Mouse (Mus musculus) limb, embryonic 13.5 days (tissue): Measurements from ENCODE around the gene Kcnh6. TPM values are rescaled to one million over a fixed set of nuclear protein-coding genes. Genes with fewer than 3 reads are reported as not detected.
A peak's percentile ranks its signal among the peaks of the same experiment; 100 is the strongest.
"Not testable (repeated sequence)": the region's sequence is repeated elsewhere in the genome, so short reads cannot be mapped to it uniquely, and the experiment has no call there.

ENCODE experiments used
- ATAC-seq: fragments of 200-750 bp; cut with Nextera tagmentation; 2 replicates; pipeline ENCODE4 v1.8.0; 2017; ENCODE audit warnings: low read depth, moderate number of reproducible peaks, moderate TSS enrichment; ENCODE audit not compliant: low FRiP score
- H3K27ac ChIP-seq: fragments of 300-500 bp; sonication (generic); 2 replicates; pipeline ENCODE4 v1.5.1; 2015; ENCODE audit warnings: inconsistent platforms, mild to moderate bottlenecking, moderate library complexity
- H3K27me3 ChIP-seq: fragments of 300-500 bp; sonication (generic); 2 replicates; pipeline ENCODE4 v1.6.1; 2015; ENCODE audit warnings: mild to moderate bottlenecking, inconsistent platforms
- H3K36me3 ChIP-seq: fragments of 300-500 bp; sonication (generic); 2 replicates; pipeline ENCODE4 v1.6.1; 2015; ENCODE audit warnings: inconsistent platforms, mild to moderate bottlenecking, moderate library complexity
- H3K4me1 ChIP-seq: fragments of 300-500 bp; sonication (generic); 2 replicates; pipeline ENCODE4 v1.6.1; 2015; ENCODE audit warnings: inconsistent platforms
- H3K4me2 ChIP-seq: fragments of 300-500 bp; sonication (generic); replicated peaks from 2 replicates; pipeline ENCODE4 v1.6.1; 2015; ENCODE audit warnings: inconsistent platforms, mild to moderate bottlenecking, moderate library complexity
- H3K4me3 ChIP-seq: fragments of 300-500 bp; sonication (generic); 2 replicates; pipeline ENCODE4 v1.5.1; 2015; ENCODE audit warnings: moderate library complexity, mild to moderate bottlenecking, inconsistent platforms
- H3K9ac ChIP-seq: fragments of 300-500 bp; sonication (generic); 2 replicates; pipeline ENCODE4 v1.6.1; 2015; ENCODE audit warnings: mild to moderate bottlenecking, inconsistent platforms
- H3K9me3 ChIP-seq: fragments of 300-500 bp; sonication (generic); 2 replicates; pipeline ENCODE4 v1.6.1; 2016; ENCODE audit warnings: inconsistent platforms
- WGBS: fragments of 180-500 bp; shearing (Covaris S2); methylation state at CpG from one replicate; pipeline ENCODE4 v1.1.7; 2015; 5-methylcytosine and 5-hydroxymethylcytosine counted together
- polyA plus RNA-seq: library from polyadenylated mRNA; unstranded; fragments of >200 nt; fragmentation: Nextera tagmentation; extraction: Ambion mirVana; gene quantifications from 2 replicates; pipeline ENCODE4 v1.2.1, GENCODE M21; 2015

The Kcnh6 gene
- polyA plus RNA-seq, 1 experiment from 2014 or later = 0.22 TPM

DNA sequence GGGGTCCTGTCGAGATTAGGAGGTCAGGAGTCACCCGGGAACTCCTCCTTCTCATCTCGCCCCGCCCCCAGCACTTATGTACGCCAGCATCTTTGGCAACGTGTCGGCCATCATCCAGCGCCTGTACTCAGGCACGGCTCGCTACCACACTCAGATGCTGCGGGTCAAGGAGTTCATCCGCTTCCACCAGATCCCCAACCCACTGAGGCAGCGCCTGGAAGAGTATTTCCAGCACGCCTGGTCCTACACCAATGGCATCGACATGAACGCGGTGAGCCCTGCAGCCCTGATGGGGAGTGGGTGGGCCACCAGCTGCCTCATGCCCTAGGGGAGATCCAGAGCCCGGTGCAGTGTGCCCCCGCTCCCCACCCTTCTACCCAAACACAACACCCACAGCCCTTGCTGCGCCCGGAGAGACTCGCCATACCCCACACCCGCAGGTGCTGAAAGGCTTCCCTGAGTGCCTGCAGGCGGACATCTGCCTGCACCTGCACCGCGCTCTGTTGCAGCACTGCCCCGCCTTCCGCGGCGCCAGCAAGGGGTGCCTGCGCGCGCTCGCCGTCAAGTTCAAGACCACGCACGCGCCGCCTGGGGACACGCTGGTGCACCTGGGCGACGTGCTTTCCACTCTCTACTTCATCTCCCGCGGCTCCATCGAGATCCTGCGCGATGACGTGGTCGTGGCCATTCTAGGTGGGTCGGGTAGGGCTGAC, 12.3 kb downstream of the Kcnh6 start:
- H3K4me1 ChIP-seq = peaks cover 9% of the 10 kb centered on the region
- no peak for ATAC-seq
- H3K27me3 ChIP-seq = peaks cover 41% of the 10 kb centered on the region
- no peaks in the 10 kb centered on the region for H3K9me3 ChIP-seq
- peak overlapping the region; percentile 31 for H3K4me3 ChIP-seq
- H3K36me3 ChIP-seq = no peaks in the 10 kb centered on the region
- peak overlapping the region; percentile 50; the same call in 1 of the 2 replicates for H3K9ac ChIP-seq
- H3K4me2 ChIP-seq = peak overlapping the region; percentile 62
- H3K27ac ChIP-seq = no peak overlapping the region
- WGBS = under 1% methylated on average over 49 of the region's 50 CpGs

DNA sequence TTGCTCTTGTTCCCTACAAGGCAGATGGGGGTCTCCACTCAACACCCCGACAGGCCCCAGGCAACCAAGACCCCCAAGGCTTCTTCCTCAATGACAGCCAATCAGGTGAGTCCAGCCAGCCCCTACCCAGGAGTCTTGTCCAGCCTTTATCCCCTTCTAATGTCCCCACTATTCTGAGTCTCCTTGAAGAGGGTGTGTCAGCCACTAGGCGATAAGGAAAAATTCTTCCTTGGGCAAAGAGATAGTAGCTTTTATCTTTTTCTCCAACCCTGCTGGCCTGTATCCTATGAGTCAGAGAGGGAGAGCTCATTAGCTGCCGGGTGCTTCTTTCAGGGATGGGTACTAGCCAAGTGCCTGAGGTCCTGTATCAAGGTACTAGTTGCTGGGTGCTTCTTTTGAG, 17.9 kb downstream of the Kcnh6 start:
- no peak for ATAC-seq
- Histone ChIP-seq H3K4me3 (no peak overlapping the region), H3K9ac (no peak overlapping the region), H3K4me2 (no peak overlapping the region), H3K36me3 (peaks cover 6% of the 10 kb centered on the region; the same call in 1 of the 2 replicates), H3K4me1 (no peaks in the 10 kb centered on the region), H3K27ac (no peak overlapping the region), H3K9me3 (no peaks in the 10 kb centered on the region), H3K27me3 (peaks cover 14% of the 10 kb centered on the region)
- WGBS = 87% methylated on average over 3 of the region's 3 CpGs

DNA sequence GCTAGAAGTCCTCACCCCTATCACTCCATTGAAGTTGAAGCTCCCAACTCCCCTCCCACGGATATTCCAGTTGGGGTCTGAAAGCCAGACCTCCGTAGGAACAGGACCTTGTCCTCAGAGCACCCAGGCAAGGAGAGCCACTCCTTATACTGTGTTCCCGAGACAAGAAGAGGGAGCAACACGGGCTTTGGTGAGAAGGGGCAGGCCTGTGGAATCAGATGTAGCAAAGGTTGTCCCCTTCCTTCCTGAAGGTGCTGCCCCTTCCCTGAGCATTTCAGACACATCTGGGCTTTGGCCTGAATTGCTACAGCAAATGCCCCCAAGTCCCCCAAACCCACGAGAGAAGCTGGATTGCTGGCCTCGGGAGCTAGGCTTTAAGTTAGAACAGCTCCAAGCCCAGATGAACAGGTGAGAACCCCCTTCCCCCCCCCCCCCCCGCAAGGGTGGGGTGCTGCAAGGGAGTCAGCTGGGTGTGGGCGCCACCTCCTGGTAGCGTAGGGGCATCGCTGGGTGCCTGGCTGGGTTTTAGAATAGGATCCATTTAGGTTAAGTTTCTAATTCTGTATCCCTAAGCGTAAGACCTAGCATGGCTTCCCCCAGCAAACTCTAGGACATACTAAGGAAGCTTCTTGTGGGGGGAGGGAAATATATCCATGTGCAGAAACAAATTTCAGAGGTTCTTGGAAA, 18.7 kb downstream of the Kcnh6 start:
- H3K4me1 ChIP-seq = no peaks in the 10 kb centered on the region
- no peaks in the 10 kb centered on the region for H3K9me3 ChIP-seq
- H3K36me3 ChIP-seq = peaks cover 6% of the 10 kb centered on the region; the same call in 1 of the 2 replicates
- H3K4me3 ChIP-seq = no peak overlapping the region
- H3K4me2 ChIP-seq = no peak overlapping the region
- H3K9ac ChIP-seq = no peak overlapping the region
- peaks cover 6% of the 10 kb centered on the region for H3K27me3 ChIP-seq
- 39% methylated on average over 10 of the region's 11 CpGs for WGBS
- no peak overlapping the region for H3K27ac ChIP-seq
- ATAC-seq = no peak

DNA sequence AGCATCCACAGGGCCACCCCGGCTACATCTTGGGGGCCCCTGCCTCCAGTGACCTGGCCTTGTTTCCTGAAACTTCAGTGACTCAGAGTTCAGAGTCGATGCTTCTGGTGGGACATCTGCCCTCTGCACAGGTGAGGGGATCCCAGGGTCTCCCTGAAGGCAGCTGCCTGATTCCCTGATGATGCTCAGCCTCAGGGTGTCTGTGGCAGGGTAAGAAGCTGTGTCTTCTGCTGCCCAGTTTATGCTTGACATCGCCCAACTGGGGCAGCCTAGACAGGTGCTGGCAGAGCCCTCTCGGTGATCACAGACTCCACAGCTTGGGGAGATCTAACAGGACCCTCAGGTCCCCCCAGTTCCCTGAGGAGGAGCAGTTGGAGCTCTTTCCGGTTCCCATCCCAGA, 19.7 kb downstream of the Kcnh6 start:
- WGBS = 89% methylated on average over 5 of the region's 5 CpGs
- H3K4me2 ChIP-seq = no peak overlapping the region
- no peaks in the 10 kb centered on the region for H3K4me1 ChIP-seq
- ATAC-seq = no peak
- peaks cover 6% of the 10 kb centered on the region; the same call in 1 of the 2 replicates for H3K36me3 ChIP-seq
- no peaks in the 10 kb centered on the region for H3K9me3 ChIP-seq
- no peaks in the 10 kb centered on the region for H3K27me3 ChIP-seq
- H3K27ac ChIP-seq = no peak overlapping the region
- no peak overlapping the region for H3K9ac ChIP-seq
- no peak overlapping the region for H3K4me3 ChIP-seq

DNA sequence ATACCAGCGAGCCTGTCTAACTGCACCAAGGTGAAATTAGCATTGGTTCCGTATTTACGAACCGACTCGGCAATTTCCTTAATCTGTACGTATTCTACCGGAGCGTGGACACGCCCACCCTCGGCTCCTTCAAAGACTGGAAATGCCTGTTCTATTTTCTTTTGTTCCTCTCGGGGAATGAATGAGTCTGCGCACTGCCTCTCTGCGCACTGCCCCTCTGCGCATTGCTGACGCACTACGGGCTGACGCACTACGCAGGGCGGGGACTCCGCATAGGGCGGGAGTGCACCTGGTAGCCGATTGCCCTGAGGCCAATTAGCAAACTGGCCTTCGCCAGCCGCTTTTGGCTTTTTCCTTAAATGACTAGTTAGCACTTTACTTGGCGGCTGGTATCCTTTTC, 24.1 kb downstream of the Kcnh6 start:
- not testable (repeated sequence) for H3K36me3 ChIP-seq, ATAC-seq, H3K4me2 ChIP-seq, H3K27ac ChIP-seq, H3K9me3 ChIP-seq, H3K4me1 ChIP-seq, H3K27me3 ChIP-seq
- WGBS = 35% methylated on average over 11 of the region's 25 CpGs
- Histone ChIP-seq H3K4me3 (peak overlapping the region; percentile 41), H3K9ac (0 out of 2 replicates have a peak overlapping the region, but pooled peaks have one; percentile 53)

DNA sequence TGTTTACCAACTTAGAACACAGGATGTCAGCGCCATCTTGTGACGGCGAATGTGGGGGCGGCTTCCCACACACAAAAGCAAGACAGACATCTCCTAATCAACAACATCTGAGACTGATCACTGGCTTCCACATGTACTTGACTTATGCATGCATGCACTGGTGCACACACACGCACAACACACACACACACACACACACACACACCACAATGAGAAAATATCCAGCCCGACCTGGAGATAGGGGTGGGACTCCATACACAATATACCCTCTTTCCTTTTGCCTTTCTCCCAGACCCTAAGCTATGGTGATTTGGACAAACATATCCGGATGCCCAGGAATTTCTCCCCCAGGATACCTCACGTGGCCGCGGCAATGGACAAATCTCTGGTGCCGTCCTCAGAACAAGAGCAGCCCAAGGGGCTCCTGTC, 25.6 kb downstream of the Kcnh6 start:
- Histone ChIP-seq H3K4me1 (peaks cover 20% of the 10 kb centered on the region), H3K4me3 (peak overlapping the region; percentile 27), H3K27me3 (no peaks in the 10 kb centered on the region), H3K36me3 (no peaks in the 10 kb centered on the region), H3K27ac (peak overlapping the region; percentile 81), H3K9me3 (no peaks in the 10 kb centered on the region), H3K4me2 (peak overlapping the region; percentile 55), H3K9ac (peak overlapping the region; percentile 51)
- WGBS = 24% methylated on average over 11 of the region's 11 CpGs
- ATAC-seq = no peak

DNA sequence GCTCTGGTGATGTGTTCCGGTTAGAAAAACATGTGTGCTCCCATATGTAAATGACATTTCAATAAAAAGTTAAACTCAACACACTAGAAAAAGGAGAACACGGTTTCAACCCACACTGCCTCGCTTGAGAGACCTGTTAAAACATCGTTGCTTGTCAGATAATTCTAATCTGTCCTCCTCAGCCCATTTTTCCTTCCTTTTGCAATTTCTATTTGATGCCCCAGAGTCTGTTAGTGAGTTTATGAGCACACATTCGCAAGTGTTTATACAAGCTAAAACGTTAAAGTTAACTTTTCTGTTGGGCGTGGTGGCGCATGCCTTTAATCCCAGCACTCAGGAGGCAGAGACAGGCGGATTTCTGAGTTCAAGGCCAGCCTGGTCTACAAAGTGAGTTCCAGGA, 27.1 kb downstream of the Kcnh6 start:
- Histone ChIP-seq H3K9me3 (no peaks in the 10 kb centered on the region), H3K27me3 (no peaks in the 10 kb centered on the region), H3K4me3 (no peak overlapping the region), H3K9ac (no peak overlapping the region), H3K4me1 (peaks cover 25% of the 10 kb centered on the region), H3K36me3 (peaks cover 3% of the 10 kb centered on the region; the same call in 1 of the 2 replicates), H3K27ac (no peak overlapping the region), H3K4me2 (no peak overlapping the region)
- 85% methylated on average over 9 of the region's 9 CpGs for WGBS
- ATAC-seq = no peak

DNA sequence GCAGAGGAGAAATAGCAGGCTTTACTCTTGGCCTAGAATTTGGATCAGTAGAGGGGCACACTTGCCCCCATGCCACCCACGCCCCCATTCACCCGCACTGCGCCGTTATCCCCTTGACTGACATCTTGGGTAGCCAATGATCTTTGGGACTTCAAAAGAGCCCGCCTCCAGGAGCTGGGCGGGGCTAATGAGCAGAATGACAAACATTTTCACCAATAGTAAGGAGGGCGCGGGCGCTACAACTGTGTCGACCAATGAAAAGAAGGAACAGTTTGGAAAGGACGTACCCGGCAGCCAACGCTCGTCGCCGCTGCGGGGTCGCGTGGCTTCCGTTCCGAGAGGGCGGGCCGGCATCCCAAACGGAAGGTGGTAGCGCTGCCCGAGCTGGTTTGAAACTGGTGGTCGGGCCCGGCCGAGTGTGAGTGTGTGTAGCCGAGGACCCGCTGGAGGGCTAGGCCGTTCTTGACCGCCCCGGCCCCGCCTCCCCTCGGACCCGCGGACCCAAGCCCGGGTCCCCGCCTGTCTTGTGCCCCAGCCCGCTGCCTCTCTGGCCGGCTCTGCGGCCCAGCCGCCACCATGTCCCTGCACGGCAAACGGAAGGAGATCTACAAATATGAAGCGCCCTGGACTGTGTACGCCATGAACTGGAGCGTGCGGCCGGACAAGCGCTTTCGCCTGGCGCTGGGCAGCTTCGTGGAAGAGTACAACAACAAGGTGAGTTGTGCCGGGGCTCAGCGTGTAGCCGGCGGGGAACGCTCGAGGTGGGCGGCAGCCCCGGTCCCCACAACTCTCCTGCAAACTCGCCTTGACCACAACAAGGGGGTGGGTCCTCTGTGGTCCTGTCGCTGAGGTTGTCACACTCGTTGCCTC, 28.9 kb downstream of the Kcnh6 start, which contains the start of gene Dcaf7:
TSS of gene Dcaf7 (plus strand) at position 325 of the 870 bp plus-strand sequence.
- peak; percentile 99 for ATAC-seq
- Histone ChIP-seq H3K36me3 (peaks cover 6% of the 10 kb centered on the region; the same call in 1 of the 2 replicates), H3K9ac (peak within 1 kb of the TSS; percentile 95), H3K4me3 (peak within 1 kb of the TSS; percentile 99), H3K27ac (peak within 1 kb of the TSS; percentile 92), H3K4me1 (peaks cover 25% of the 10 kb centered on the region), H3K27me3 (no peaks in the 10 kb centered on the region), H3K9me3 (no peaks in the 10 kb centered on the region), H3K4me2 (peak within 1 kb of the TSS; percentile 89)
- under 1% methylated on average over 66 of the region's 66 CpGs for WGBS

DNA sequence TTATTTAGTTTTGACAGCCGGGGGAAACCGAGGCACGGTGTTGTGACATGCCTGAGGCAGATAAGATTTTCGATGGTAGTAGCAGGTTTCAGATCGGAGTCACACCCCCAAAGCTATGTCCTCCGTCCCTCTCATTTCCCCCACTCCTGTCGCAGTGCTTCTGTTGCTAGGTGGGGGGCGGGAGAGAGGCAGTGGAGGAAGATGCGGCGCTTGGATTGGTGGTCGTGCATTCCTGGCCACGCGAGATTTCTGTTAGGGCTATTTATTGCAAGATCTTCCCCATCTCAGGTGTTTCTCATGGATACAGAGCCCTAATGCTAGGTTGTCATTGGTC, 29.5 kb downstream of the Kcnh6 start:
- ATAC-seq = no peak
- Histone ChIP-seq H3K4me1 (peaks cover 25% of the 10 kb centered on the region), H3K4me3 (peak overlapping the region; percentile 99), H3K27ac (peak overlapping the region; percentile 92), H3K9ac (peak overlapping the region; percentile 95), H3K9me3 (no peaks in the 10 kb centered on the region), H3K4me2 (peak overlapping the region; percentile 89), H3K36me3 (peaks cover 6% of the 10 kb centered on the region; the same call in 1 of the 2 replicates), H3K27me3 (no peaks in the 10 kb centered on the region)
- 0% methylated on average over 13 of the region's 13 CpGs for WGBS

DNA sequence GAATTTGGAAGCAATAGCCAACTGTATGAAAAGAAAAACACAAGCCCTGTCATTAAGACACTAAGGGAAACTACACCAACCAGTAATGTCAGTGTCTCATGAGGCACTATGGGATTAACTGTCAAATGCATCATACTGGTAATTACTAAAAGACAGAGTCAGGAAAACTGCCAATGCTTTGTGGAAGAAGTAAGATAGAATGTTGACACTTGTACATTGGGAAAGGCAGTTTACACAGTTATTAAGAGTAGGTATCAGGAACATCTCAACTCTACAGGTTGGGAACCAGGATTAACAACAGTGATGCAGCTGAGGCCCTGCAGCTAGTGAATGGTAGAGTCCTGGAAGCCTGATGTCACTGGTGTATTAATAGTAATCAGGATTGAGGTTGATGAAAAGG, 36.4 kb downstream of the Kcnh6 start:
- no peak for ATAC-seq
- H3K4me2 ChIP-seq = no peak overlapping the region
- no peak overlapping the region for H3K9ac ChIP-seq
- H3K27me3 ChIP-seq = no peaks in the 10 kb centered on the region
- H3K9me3 ChIP-seq = no peaks in the 10 kb centered on the region
- peaks cover 33% of the 10 kb centered on the region for H3K36me3 ChIP-seq
- H3K4me1 ChIP-seq = no peaks in the 10 kb centered on the region
- no peak overlapping the region for H3K4me3 ChIP-seq
- H3K27ac ChIP-seq = no peak overlapping the region

DNA sequence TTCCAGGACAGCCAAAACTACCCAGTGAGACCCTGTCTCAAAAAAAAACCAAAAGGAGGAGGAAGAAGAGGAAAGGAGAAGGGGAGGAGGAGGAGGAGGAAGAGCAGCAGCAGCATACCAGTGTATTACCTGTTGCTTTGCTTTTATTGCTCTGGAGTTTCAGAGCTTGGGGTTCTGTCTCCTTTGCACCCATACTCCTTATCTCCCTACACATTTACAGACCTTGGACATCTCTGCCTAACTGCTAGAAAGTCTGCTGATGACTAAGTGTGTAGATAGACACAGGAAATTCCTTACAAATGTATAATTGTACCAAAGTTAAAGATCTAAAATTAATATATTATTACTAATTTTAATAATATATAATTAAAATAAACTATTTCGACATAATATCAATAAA, 37.3 kb downstream of the Kcnh6 start:
- H3K4me1 ChIP-seq = no peaks in the 10 kb centered on the region
- no peak overlapping the region for H3K4me3 ChIP-seq
- WGBS = 94% methylated on average over 1 of the region's 1 CpGs
- peaks cover 41% of the 10 kb centered on the region for H3K36me3 ChIP-seq
- no peaks in the 10 kb centered on the region for H3K9me3 ChIP-seq
- no peaks in the 10 kb centered on the region for H3K27me3 ChIP-seq
- no peak overlapping the region for H3K4me2 ChIP-seq
- no peak overlapping the region for H3K9ac ChIP-seq
- no peak overlapping the region for H3K27ac ChIP-seq
- ATAC-seq = no peak

DNA sequence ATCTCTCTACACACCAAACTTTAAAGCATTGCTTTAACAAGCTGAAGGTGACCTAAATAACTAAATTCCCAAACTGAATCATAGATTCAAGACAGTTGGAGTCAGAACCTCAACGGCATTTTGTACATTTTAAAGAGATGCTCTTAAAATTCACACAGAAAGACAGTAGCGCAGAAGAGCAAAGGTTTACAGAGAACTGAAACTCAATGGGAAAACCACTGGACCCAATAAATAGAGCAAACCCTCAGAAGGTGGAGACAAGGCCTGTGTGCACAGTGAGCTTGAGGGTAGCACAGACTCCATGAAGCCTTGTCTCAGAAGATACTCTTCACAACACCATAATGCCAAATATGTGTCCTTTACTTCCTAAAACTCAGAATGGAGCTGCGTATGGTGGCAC, 37.9 kb downstream of the Kcnh6 start:
- H3K36me3 ChIP-seq = peaks cover 44% of the 10 kb centered on the region

More for the DNA sequence above, 37.9 kb downstream of the Kcnh6 start:
- no peak overlapping the region for H3K27ac ChIP-seq
- H3K4me1 ChIP-seq = no peaks in the 10 kb centered on the region
- no peak for ATAC-seq
- H3K9me3 ChIP-seq = no peaks in the 10 kb centered on the region
- no peak overlapping the region for H3K4me2 ChIP-seq
- H3K27me3 ChIP-seq = no peaks in the 10 kb centered on the region
- 94% methylated on average over 3 of the region's 3 CpGs for WGBS
- no peak overlapping the region for H3K9ac ChIP-seq
- H3K4me3 ChIP-seq = no peak overlapping the region
